Mouse (Mus musculus) spleen, adult 2 months (tissue): Measurements from ENCODE around the gene AI413582. TPM values are rescaled to one million over a fixed set of nuclear protein-coding genes. Genes with fewer than 3 reads are reported as not detected.

Experiments
- DNase-seq, 2 experiments: peaks; one replicate each; pipeline versions ENCODE4 v3.0.0 to v3.0.0-alpha.2; 2012 to 2021; ENCODE audit warnings: low spot score in 2 of 2, low read depth in 1 of 2
- H3K27ac ChIP-seq: fragments of 200-500 bp; 2 replicates; pipeline ENCODE4 v1.5.1; 2012; ENCODE audit warnings: low read length, inconsistent platforms; ENCODE audit not compliant: insufficient read depth
- H3K27me3 ChIP-seq: fragments of 200-500 bp; 2 replicates; pipeline ENCODE4 v1.6.1; 2012; ENCODE audit warnings: mild to moderate bottlenecking, moderate library complexity, low read length, inconsistent platforms; ENCODE audit not compliant: control insufficient read depth, insufficient read depth
- H3K36me3 ChIP-seq: fragments of 200-500 bp; 2 replicates; pipeline ENCODE4 v1.6.1; 2012; ENCODE audit warnings: mild to moderate bottlenecking, low read length, inconsistent platforms; ENCODE audit not compliant: control insufficient read depth, insufficient read depth
- H3K4me1 ChIP-seq: fragments of 200-500 bp; 2 replicates; pipeline ENCODE4 v1.6.1; 2011; ENCODE audit warnings: inconsistent platforms; ENCODE audit not compliant: control insufficient read depth, insufficient read depth, insufficient read length
- H3K4me3 ChIP-seq: fragments of 200-500 bp; 2 replicates; pipeline ENCODE4 v1.5.1; 2011; ENCODE audit warnings: mild to moderate bottlenecking, inconsistent platforms; ENCODE audit not compliant: insufficient read depth, insufficient read length; ENCODE audit errors: extremely low read depth
- CTCF ChIP-seq: fragments of 200-500 bp; IDR thresholded peaks from 2 replicates; pipeline ENCODE4 v1.5.1; 2011; ENCODE audit warnings: mild to moderate bottlenecking, inconsistent platforms; ENCODE audit not compliant: insufficient read depth, insufficient read length, insufficient replicate concordance; ENCODE audit errors: extremely low read depth
- POLR2A ChIP-seq: fragments of 200-500 bp; IDR thresholded peaks from 2 replicates; pipeline ENCODE4 v1.6.1; 2011; ENCODE audit warnings: low read depth, low read length, inconsistent platforms
- WGBS: fragments of 180-500 bp; shearing (Covaris S2); methylation state at CpG from one replicate; pipeline ENCODE4 v1.1.7; 2018; 5-methylcytosine and 5-hydroxymethylcytosine counted together
- polyA plus RNA-seq: library from polyadenylated mRNA; depleted of rRNA; stranded (reverse); fragments of >200 nt; gene quantifications from 2 replicates; pipeline ENCODE4 v1.2.3, GENCODE M21; 2012

The AI413582 gene
- polyA plus RNA-seq, 1 experiment: 89.9 TPM

DNA sequence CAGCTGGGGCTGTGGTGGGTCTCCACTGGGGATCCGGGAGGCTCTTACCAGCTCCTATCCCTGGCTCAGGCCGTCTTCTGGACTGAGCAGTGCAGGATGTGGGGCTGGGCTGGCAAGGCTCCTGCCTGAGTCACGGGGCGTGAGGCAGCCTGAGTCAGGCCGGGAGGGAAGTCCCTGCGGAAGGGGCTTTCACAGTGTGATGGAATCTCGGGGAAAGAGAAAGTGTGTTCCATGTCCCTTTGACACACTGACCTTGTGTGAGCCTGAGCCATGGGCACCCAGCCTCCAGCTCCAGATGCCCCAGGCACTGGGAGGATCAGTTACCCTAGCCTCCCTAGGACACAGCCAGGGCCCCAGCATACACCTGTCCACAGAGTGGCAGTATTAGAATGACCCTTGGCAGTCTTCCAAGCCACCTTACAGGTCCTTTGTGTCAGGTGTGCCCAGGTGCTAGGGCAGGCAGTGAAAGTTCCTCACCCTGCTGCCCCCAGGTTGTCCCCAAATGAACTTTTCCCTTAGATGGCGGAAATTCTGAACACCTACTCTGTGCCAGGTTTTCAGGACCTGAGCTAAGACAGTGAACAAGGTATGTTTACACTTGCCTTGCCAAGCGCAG, 18.2 kb downstream of the AI413582 start:
- H3K27ac ChIP-seq: no peak overlapping the region
- no peaks in the 10 kb centered on the region for H3K36me3 ChIP-seq
- no peaks in the 10 kb centered on the region for H3K27me3 ChIP-seq
- no peak overlapping the region for H3K4me3 ChIP-seq
- H3K4me1 ChIP-seq: no peaks in the 10 kb centered on the region
- DNase-seq: no peak
- TF ChIP-seq CTCF (no peak), POLR2A (no peak)
- WGBS: 78% methylated on average over 9 of the region's 9 CpGs

- DNase-seq: no peak
- Histone ChIP-seq H3K4me3 (no peak overlapping the region), H3K27me3 (no peaks in the 10 kb centered on the region), H3K27ac (no peak overlapping the region), H3K4me1 (no peaks in the 10 kb centered on the region), H3K36me3 (no peaks in the 10 kb centered on the region)
- TF ChIP-seq POLR2A: no peak
- TF ChIP-seq CTCF: no peak
- 73% methylated on average over 7 of the region's 7 CpGs for WGBS
Observed at GRCm38 (mm10) chr17:27546574-27547085, 18.9 kb downstream of the AI413582 start.

DNA sequence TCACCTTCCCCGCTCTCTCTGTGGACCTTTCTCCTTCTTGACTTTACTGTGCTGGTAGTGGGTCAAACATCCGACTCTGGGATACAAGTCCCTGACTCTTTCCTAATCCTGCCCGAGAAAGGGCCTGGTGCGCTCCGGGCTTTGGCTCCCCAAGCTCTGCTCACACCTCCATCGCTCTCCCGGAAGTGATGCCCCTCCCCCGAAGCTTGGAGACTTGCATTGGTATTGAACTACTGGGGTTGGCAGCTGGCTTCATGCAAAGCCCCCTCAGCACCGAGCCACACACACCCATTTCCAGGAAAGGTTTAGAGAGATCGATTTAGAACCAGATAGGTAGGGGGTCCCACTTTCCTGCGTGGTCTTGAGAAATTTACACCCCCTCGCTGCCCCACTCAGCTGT, 19.6 kb downstream of the AI413582 start:
- Histone ChIP-seq H3K4me3 (no peak overlapping the region), H3K27ac (no peak overlapping the region), H3K27me3 (no peaks in the 10 kb centered on the region), H3K4me1 (no peaks in the 10 kb centered on the region), H3K36me3 (no peaks in the 10 kb centered on the region)
- no peak for TF ChIP-seq CTCF
- no peak for TF ChIP-seq POLR2A
- 77% methylated on average over 12 of the region's 12 CpGs for WGBS
- no peak for DNase-seq

DNA sequence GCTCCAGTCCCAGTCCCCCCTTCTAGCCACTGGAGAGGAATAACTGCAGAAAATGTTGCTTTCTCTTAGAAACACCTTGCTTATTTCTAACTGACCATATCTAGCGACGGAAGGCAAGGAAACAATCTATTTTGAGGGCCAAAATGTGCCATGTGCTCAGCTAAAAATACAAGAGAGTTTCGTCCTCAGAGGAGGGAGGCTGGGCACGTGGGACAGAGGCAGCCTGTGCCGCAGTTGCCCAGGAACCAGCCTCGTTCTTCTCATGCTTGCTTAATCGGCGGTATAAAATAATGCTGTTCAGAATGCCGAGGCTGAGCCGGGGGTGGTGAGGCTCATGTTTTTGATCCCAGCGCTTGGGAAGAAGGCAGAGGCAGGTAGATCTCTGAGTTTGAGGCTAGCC, 21.0 kb downstream of the AI413582 start:
- no peak overlapping the region for H3K4me3 ChIP-seq
- H3K36me3 ChIP-seq: no peaks in the 10 kb centered on the region
- WGBS: 88% methylated on average over 11 of the region's 11 CpGs
- no peak overlapping the region for H3K27ac ChIP-seq
- DNase-seq: no peak
- H3K4me1 ChIP-seq: no peaks in the 10 kb centered on the region
- no peak for TF ChIP-seq POLR2A
- TF ChIP-seq CTCF: no peak
- no peaks in the 10 kb centered on the region for H3K27me3 ChIP-seq

DNA sequence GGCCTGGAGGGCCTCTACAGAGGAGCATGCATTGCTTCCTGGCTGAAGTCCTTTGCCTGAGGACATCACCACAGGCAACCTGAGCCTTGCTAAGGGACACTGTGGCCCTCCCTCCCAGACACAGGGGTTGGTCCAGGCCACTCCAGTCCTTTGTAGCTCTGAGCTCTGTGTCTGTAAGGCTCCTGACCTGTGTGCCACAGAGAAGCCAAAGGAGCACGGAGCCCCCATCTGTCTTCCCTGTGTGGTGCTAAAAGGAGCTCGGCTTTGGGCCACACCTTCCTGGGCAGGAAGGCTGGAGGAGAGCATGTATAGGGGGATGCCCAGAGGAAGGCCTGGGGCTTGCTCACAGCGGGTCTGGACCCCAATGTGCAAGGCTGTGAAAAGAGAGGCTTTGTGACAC, 23.6 kb downstream of the AI413582 start:
- H3K4me3 ChIP-seq: no peak overlapping the region
- TF ChIP-seq POLR2A (no peak), CTCF (no peak)
- no peak for DNase-seq
- no peaks in the 10 kb centered on the region for H3K27me3 ChIP-seq
- no peaks in the 10 kb centered on the region for H3K4me1 ChIP-seq
- WGBS: 94% methylated on average over 3 of the region's 3 CpGs
- H3K27ac ChIP-seq: no peak overlapping the region
- no peaks in the 10 kb centered on the region for H3K36me3 ChIP-seq

- Histone ChIP-seq H3K36me3 (no peaks in the 10 kb centered on the region), H3K27ac (no peak overlapping the region), H3K4me3 (no peak overlapping the region), H3K4me1 (no peaks in the 10 kb centered on the region), H3K27me3 (no peaks in the 10 kb centered on the region)
- WGBS: 89% methylated on average over 2 of the region's 2 CpGs
- DNase-seq: no peak
- TF ChIP-seq POLR2A: no peak
- no peak for TF ChIP-seq CTCF
Observed at GRCm38 (mm10) chr17:27541261-27541660, 24.3 kb downstream of the AI413582 start.

DNA sequence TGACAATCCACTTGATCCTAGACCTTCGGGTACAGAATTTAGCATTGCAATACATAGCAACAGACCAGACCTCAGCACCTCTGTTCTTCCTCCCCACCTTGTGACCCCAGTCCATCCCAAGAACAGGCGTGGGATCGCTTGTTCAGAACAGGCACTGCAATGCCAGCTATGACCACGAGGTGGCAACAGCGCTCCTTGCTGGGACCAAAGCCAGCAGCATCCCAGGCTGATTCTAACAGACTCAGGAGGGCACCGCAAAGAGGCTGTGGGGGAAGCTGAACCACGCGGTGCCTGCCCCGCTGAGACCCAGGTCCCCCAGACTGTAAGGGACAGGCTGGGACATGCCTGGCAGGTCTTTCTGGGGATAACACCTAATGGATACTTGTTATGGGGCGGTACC, 30.8 kb downstream of the AI413582 start:
- Histone ChIP-seq H3K27ac (no peak overlapping the region), H3K4me3 (no peak overlapping the region), H3K36me3 (no peaks in the 10 kb centered on the region), H3K27me3 (no peaks in the 10 kb centered on the region), H3K4me1 (no peaks in the 10 kb centered on the region)
- DNase-seq: peak; percentile 67 to 86
- 6% methylated on average over 10 of the region's 10 CpGs for WGBS
- TF ChIP-seq POLR2A (no peak), CTCF (peak; percentile 100)
